Mouse (Mus musculus) brain, embryonic 14.5 days (tissue): ENCODE results near the gene Parp16.

Source experiments
- CTCF ChIP-seq: fragments of 200-500 bp; IDR thresholded peaks from 2 replicates; pipeline ENCODE4 v1.5.1; 2012; ENCODE audit warnings: inconsistent platforms, mild to moderate bottlenecking, moderate library complexity, borderline replicate concordance; ENCODE audit not compliant: insufficient read depth, insufficient read length; ENCODE audit errors: extremely low read depth
- POLR2A ChIP-seq: fragments of 200-500 bp; IDR thresholded peaks from 2 replicates; pipeline ENCODE4 v1.6.1; 2012; ENCODE audit warnings: mild to moderate bottlenecking, inconsistent platforms, borderline replicate concordance; ENCODE audit not compliant: poor library complexity, insufficient read depth, insufficient read length, severe bottlenecking; ENCODE audit errors: extremely low read depth

GRCm38 (mm10) chr9:65157631-65158030 is 37.5 kb upstream of the Parp16 start:
- TF ChIP-seq POLR2A (no peak), CTCF (no peak)
